Mouse (Mus musculus) heart, embryonic 10.5 days (tissue): Measurements from ENCODE around the gene Gramd1a. TPM values are rescaled to one million over a fixed set of nuclear protein-coding genes. Genes with fewer than 3 reads are reported as not detected.

Experiments used
- DNase-seq: peaks from one replicate; pipeline ENCODE4 v3.0.0-alpha.2; 2017; ENCODE audit warnings: low spot score
- H3K27ac ChIP-seq: fragments of 300-500 bp; sonication (generic); 2 replicates; pipeline ENCODE4 v1.5.1; 2016; ENCODE audit warnings: mild to moderate bottlenecking
- H3K27me3 ChIP-seq: fragments of 300-500 bp; sonication (generic); 2 replicates; pipeline ENCODE4 v1.6.1; 2016; ENCODE audit warnings: mild to moderate bottlenecking; ENCODE audit not compliant: poor library complexity, insufficient read depth, severe bottlenecking
- H3K36me3 ChIP-seq: fragments of 300-500 bp; sonication (generic); 2 replicates; pipeline ENCODE4 v1.6.1; 2016; ENCODE audit warnings: mild to moderate bottlenecking, moderate library complexity
- H3K4me1 ChIP-seq: fragments of 300-500 bp; sonication (generic); 2 replicates; pipeline ENCODE4 v1.6.1; 2016; ENCODE audit warnings: mild to moderate bottlenecking
- H3K4me3 ChIP-seq: fragments of 300-500 bp; sonication (generic); 2 replicates; pipeline ENCODE4 v1.5.1; 2016; ENCODE audit warnings: mild to moderate bottlenecking, moderate library complexity
- H3K9me3 ChIP-seq: fragments of 300-500 bp; sonication (generic); 2 replicates; pipeline ENCODE4 v1.6.1; 2016; ENCODE audit warnings: mild to moderate bottlenecking, moderate library complexity
- WGBS: fragments of 180-500 bp; shearing (Covaris S2); methylation state at CpG from one replicate; pipeline ENCODE4 v1.1.7; 2016; 5-methylcytosine and 5-hydroxymethylcytosine counted together
- polyA plus RNA-seq: library from polyadenylated mRNA; unstranded; fragments of >200 nt; fragmentation: Nextera tagmentation; extraction: Ambion mirVana; gene quantifications from 2 replicates; pipeline ENCODE4 v1.2.1, GENCODE M21; 2016

Gene Gramd1a
- polyA plus RNA-seq, 1 experiment from 2014 or later, result 70.9 TPM

DNA sequence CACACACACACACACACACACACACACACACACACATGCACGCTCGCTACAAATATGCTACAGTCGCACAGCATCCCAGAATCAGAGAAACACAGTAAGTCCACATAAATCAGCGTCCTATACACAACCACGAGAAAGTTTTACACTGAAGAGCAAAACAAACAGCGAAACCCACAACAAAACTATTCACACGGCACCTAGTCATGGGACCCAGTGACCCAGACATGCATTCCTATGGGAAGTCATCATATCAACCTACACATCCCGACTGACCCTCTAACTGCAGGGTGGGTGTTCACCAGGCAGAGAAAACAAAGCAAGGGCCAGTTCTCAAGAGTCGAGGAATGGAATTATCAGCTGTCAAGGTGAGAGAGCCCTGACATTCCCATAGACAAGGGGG is 6.4 kb downstream of the Gramd1a start:
- 0 out of 2 replicates have a peak, but pooled peaks cover 2% of the 10 kb centered on the region for H3K9me3 ChIP-seq
- H3K4me1 ChIP-seq, result peaks cover 63% of the 10 kb centered on the region
- H3K27me3 ChIP-seq, result no peaks in the 10 kb centered on the region
- peak overlapping the region; percentile 98 for H3K27ac ChIP-seq
- no peak for DNase-seq
- 43% methylated on average over 9 of the region's 9 CpGs for WGBS
- H3K4me3 ChIP-seq, result peak overlapping the region; percentile 91
- peaks cover 14% of the 10 kb centered on the region; the same call in 1 of the 2 replicates for H3K36me3 ChIP-seq

GRCm38 (mm10) chr7:31148756-31149155 is 6.9 kb downstream of the Gramd1a start:
- H3K27me3 ChIP-seq, result no peaks in the 10 kb centered on the region
- DNase-seq, result no peak
- peaks cover 63% of the 10 kb centered on the region for H3K4me1 ChIP-seq
- peak overlapping the region; percentile 98 for H3K27ac ChIP-seq
- 9% methylated on average over 9 of the region's 9 CpGs for WGBS
- H3K4me3 ChIP-seq, result peak overlapping the region; percentile 91
- H3K36me3 ChIP-seq, result peaks cover 19% of the 10 kb centered on the region
- H3K9me3 ChIP-seq, result 0 out of 2 replicates have a peak, but pooled peaks cover 2% of the 10 kb centered on the region

GRCm38 (mm10) chr7:31148086-31148485 is 7.6 kb downstream of the Gramd1a start:
- no peak for DNase-seq
- Histone ChIP-seq H3K27ac (peak overlapping the region; percentile 98), H3K27me3 (no peaks in the 10 kb centered on the region), H3K4me1 (peaks cover 66% of the 10 kb centered on the region), H3K4me3 (peak overlapping the region; percentile 91), H3K36me3 (peaks cover 26% of the 10 kb centered on the region), H3K9me3 (0 out of 2 replicates have a peak, but pooled peaks cover 2% of the 10 kb centered on the region)
- WGBS, result 82% methylated on average over 3 of the region's 3 CpGs

GRCm38 (mm10) chr7:31145596-31146160 is 10.0 kb downstream of the Gramd1a start:
- Histone ChIP-seq H3K9me3 (0 out of 2 replicates have a peak, but pooled peaks cover under 1% of the 10 kb centered on the region), H3K27me3 (no peaks in the 10 kb centered on the region), H3K36me3 (peaks cover 50% of the 10 kb centered on the region), H3K4me1 (peaks cover 56% of the 10 kb centered on the region), H3K27ac (no peak overlapping the region), H3K4me3 (no peak overlapping the region)
- 39% methylated on average over 12 of the region's 12 CpGs for WGBS
- DNase-seq, result no peak

DNA sequence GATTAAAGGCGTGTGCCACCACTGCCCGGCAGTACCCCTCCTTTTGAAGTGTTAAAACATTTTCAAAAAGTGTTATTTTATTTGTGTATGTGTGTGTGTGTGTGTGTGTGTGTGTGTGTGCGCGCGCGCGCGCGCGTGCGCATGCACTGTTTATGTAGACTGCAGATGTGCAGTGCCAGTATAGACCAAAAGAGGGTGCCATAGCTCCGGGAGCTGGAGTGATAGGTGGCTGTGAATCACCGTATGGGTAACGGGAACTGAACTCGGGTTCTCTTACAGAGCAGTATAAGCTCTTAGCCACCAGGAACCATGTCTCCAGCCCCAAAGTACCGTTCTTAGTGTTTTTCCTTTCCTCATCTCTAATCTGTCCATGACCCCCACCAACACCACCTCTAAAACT is 10.8 kb downstream of the Gramd1a start:
- H3K27me3 ChIP-seq, result no peaks in the 10 kb centered on the region
- H3K36me3 ChIP-seq, result peaks cover 55% of the 10 kb centered on the region
- DNase-seq, result no peak
- 95% methylated on average over 16 of the region's 16 CpGs for WGBS
- peaks cover 61% of the 10 kb centered on the region for H3K4me1 ChIP-seq
- no peaks in the 10 kb centered on the region for H3K9me3 ChIP-seq
- H3K4me3 ChIP-seq, result no peak overlapping the region
- H3K27ac ChIP-seq, result no peak overlapping the region

- 91% methylated on average over 10 of the region's 10 CpGs for WGBS
- no peak for DNase-seq
- no peaks in the 10 kb centered on the region for H3K9me3 ChIP-seq
- H3K4me3 ChIP-seq, result no peak overlapping the region
- peaks cover 26% of the 10 kb centered on the region for H3K4me1 ChIP-seq
- peaks cover 87% of the 10 kb centered on the region for H3K36me3 ChIP-seq
- H3K27ac ChIP-seq, result no peak overlapping the region
- H3K27me3 ChIP-seq, result no peaks in the 10 kb centered on the region
Observed at GRCm38 (mm10) chr7:31140941-31141340, 14.8 kb downstream of the Gramd1a start.

DNA sequence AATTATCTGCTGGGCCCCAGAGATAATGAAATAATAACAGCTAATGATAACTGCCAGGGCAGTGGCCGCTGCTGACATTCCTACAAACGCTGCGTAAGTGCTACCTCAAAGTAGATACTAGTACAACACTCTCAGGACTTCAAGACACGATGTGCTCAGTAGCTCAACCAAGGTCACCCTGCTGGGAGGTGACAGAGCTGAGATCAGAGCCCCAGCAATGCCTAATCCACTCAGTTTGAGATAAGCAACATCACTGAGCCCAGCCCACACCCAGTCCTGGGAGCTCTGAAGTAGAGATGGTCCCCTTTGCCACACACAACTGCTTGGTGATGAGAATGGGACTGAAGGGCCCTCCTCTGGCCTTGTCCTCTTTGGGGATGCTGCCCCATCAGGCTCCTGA is 15.4 kb downstream of the Gramd1a start:
- 26% methylated on average over 4 of the region's 4 CpGs for WGBS
- no peak overlapping the region for H3K4me3 ChIP-seq
- H3K36me3 ChIP-seq, result peaks cover 93% of the 10 kb centered on the region
- H3K9me3 ChIP-seq, result no peaks in the 10 kb centered on the region
- peaks cover 19% of the 10 kb centered on the region for H3K4me1 ChIP-seq
- H3K27me3 ChIP-seq, result no peaks in the 10 kb centered on the region
- no peak for DNase-seq
- 0 out of 2 replicates have a peak overlapping the region, but pooled peaks have one; percentile 7 for H3K27ac ChIP-seq

DNA sequence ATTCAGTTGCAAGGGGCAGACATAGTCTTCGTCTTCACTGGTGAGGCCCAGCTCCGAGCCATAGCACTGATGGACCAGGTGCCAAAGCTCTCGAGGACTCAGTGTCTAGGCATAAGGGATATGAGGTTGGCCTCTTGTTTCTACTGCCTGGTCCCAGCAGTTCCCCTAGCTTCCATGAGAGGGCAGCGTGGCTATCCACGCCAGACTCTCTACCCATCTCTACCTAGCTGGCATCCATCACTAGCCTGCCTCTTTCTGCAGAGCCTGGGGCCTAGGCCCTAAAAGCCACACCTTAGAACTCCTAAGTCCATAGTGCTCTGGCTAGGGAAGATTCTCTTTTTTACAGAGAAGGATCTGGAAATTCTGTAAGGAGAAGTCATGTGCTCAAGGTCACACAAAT is 15.9 kb downstream of the Gramd1a start:
- H3K4me3 ChIP-seq, result no peak overlapping the region
- H3K4me1 ChIP-seq, result peaks cover 19% of the 10 kb centered on the region
- no peaks in the 10 kb centered on the region for H3K9me3 ChIP-seq
- no peak for DNase-seq
- 69% methylated on average over 5 of the region's 5 CpGs for WGBS
- H3K36me3 ChIP-seq, result peaks cover 93% of the 10 kb centered on the region
- H3K27ac ChIP-seq, result no peak overlapping the region
- H3K27me3 ChIP-seq, result no peaks in the 10 kb centered on the region

GRCm38 (mm10) chr7:31135717-31136116 is 20.0 kb downstream of the Gramd1a start:
- H3K36me3 ChIP-seq, result peaks cover 97% of the 10 kb centered on the region
- peaks cover 12% of the 10 kb centered on the region for H3K4me1 ChIP-seq
- no peak overlapping the region for H3K27ac ChIP-seq
- WGBS, result 96% methylated on average over 10 of the region's 10 CpGs
- H3K27me3 ChIP-seq, result no peaks in the 10 kb centered on the region
- no peak for DNase-seq
- H3K4me3 ChIP-seq, result no peak overlapping the region
- H3K9me3 ChIP-seq, result no peaks in the 10 kb centered on the region

DNA sequence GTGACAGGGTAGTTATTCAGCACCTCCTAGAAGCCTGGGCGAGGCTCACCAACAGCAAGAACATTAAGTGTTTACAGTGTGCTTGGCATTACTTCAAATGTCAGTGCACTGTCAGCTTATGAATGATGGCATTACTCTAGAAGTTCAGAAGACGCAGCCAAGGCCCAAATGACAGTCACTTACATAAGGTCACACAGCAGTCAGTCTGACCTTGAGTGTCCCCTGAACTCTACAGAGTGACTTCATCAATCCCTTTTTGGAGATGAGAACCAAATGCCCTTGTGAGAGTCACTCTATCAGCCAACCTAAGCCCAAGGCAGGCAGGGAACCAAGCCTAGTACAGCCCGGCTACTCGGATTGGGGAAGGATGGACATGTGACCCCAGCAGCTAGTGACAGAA is 23.8 kb downstream of the Gramd1a start:
- 91% methylated on average over 4 of the region's 4 CpGs for WGBS
- Histone ChIP-seq H3K4me1 (peaks cover 16% of the 10 kb centered on the region), H3K4me3 (no peak overlapping the region), H3K36me3 (peaks cover 85% of the 10 kb centered on the region), H3K9me3 (no peaks in the 10 kb centered on the region), H3K27me3 (peaks cover 12% of the 10 kb centered on the region), H3K27ac (no peak overlapping the region)
- DNase-seq, result no peak

- H3K27me3 ChIP-seq, result peaks cover 22% of the 10 kb centered on the region
- H3K4me1 ChIP-seq, result peaks cover 25% of the 10 kb centered on the region
- no peaks in the 10 kb centered on the region for H3K9me3 ChIP-seq
- no peak overlapping the region for H3K4me3 ChIP-seq
- no peak for DNase-seq
- H3K36me3 ChIP-seq, result peaks cover 75% of the 10 kb centered on the region
- no peak overlapping the region for H3K27ac ChIP-seq
- WGBS, result 38% methylated on average over 4 of the region's 4 CpGs
Observed at GRCm38 (mm10) chr7:31130841-31131240, 24.9 kb downstream of the Gramd1a start.

DNA sequence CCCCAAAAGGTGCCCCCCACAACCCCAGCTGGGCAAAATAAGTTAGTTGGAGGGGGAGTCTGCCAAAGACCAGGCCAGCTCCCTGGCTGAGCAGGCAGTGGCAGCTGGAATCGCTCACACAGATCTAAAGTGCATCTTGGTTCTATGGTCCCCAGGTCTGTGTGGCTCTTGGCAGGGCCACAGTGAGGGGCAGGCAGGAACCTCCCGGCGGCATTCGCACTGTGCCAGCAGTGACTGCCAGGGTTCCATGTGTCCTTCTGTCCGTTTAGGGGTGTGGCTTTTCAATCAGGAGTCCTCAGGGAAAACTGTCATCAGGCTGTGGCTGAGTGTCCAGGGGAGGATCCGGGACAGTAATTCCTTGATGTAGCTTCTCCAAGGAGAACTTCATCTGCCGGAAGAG is 25.5 kb downstream of the Gramd1a start:
- H3K4me1 ChIP-seq, result peaks cover 25% of the 10 kb centered on the region
- no peak overlapping the region for H3K27ac ChIP-seq
- DNase-seq, result no peak
- peaks cover 68% of the 10 kb centered on the region for H3K36me3 ChIP-seq
- peaks cover 29% of the 10 kb centered on the region for H3K27me3 ChIP-seq
- H3K4me3 ChIP-seq, result no peak overlapping the region
- 92% methylated on average over 7 of the region's 7 CpGs for WGBS
- no peaks in the 10 kb centered on the region for H3K9me3 ChIP-seq

- no peak for DNase-seq
- Histone ChIP-seq H3K9me3 (no peaks in the 10 kb centered on the region), H3K4me3 (no peak overlapping the region), H3K27ac (no peak overlapping the region), H3K4me1 (peaks cover 25% of the 10 kb centered on the region), H3K27me3 (peaks cover 37% of the 10 kb centered on the region), H3K36me3 (peaks cover 49% of the 10 kb centered on the region)
- WGBS, result 53% methylated on average over 9 of the region's 9 CpGs
Observed at GRCm38 (mm10) chr7:31128157-31128705, 27.5 kb downstream of the Gramd1a start.
